Mouse (Mus musculus) spleen, adult 18-20 months (tissue): Measurements from ENCODE around the gene Arg2.
"Not testable (repeated sequence)": the region's sequence is repeated elsewhere in the genome, so short reads cannot be mapped to it uniquely, and the experiment has no call there.

Source experiments
- DNase-seq, 2 experiments: peaks; one replicate each; pipeline ENCODE4 v3.0.0; 2022; ENCODE audit warnings: mixed read lengths in 2 of 2

Arg2 gene

DNA sequence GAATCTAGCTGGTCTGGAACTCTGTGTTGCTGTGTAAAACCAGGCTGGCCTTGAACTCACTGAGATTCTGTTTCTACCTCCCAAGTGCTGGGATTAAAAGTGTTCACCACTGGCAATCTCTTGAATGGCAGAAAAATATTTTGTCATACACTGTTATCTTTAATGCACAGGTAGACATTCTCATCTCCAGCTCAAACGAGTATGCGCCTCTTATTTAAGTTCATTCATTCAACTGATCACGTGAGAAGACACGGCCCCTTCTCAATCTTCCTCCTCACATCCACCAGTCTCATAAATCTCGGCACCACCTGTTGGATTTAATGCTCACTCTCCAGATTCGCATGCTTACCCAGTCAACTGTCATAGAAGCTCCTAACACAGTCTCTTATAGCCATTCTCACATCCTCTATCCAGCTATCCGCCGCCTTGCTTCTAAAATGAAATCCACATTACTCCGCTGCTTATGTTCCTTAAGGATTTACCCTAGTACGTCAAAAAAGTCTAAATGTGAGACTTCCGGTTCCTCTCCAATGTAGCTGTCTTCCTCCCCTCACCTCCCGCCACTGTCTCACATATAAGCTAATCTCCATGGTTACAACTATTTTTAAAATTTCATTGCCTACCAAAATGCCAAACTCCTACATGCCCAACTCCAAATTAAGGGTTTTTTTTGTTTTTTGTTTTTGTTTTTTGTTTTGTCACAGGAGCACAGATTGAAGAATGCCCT, 40.9 kb downstream of the Arg2 start:
- DNase-seq, result no peak

DNA sequence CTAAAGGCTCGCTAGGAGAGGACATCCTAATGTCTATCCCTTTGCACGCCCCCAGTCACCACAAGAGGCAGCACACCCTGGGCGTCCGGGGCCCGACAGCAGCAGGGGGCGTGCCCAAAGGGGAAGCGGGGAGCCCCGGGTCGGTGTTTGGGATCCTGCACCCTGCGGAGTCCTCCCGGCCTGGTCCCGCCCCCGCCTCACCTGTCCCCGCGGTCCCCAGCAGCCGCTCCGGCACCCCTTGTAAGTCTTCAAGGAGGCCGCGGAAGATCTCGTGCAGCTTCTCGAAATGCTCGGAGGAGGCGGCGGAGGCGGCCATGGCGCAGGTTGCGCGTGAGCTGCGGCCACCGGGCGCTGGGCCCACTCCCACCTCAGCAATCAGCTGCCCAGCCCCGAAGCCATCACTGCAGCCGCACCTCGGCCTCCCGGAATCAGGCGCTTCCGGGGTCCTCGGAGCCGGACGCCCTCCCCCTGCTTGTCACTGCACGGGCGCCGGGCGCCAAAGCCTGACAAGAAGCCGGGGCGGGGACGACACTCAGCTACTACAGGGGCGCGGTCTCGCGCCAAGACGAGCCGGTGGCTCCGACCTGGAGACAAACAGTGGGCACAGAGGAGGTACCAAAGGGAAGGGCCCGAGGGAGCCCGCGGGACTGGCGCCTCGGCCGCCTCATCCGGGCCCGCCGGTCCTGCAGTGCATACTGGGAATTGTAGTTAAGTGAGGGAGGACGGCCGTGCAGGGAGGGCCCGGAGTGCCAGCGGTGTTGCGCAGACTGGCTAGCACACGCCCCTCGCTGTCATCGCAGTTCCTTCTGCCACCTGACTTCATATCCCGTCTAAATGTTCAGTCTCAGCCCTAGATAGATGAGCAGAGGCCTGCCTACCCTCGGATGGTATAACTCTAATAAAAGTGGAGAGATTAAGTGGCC, 41.7 kb downstream of the Arg2 start, which contains the start of gene Vti1b:
Vti1b (minus strand) TSS at position 649 of the 923 bp plus-strand sequence.
- DNase-seq, result peak; percentile 85 to 88

DNA sequence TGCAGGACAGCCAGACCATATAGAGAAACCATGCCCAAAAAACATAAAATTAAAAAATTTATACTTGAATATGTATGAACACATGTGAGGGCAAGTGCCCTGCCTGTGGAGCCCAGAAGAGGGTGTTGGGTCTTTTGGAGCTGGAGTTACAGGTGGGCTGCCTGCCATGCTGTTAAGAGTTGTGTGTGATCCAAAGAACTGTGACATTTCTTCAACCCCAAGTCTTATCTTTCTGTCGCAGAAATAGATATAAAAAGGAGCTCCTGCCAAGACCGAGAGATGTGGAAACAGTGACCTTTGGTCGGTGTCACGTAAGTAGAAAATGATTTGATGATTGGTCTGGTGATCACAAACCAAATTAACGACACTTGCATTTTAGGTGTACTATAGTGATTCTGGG, 43.1 kb downstream of the Arg2 start:
- DNase-seq, result no peak

DNA sequence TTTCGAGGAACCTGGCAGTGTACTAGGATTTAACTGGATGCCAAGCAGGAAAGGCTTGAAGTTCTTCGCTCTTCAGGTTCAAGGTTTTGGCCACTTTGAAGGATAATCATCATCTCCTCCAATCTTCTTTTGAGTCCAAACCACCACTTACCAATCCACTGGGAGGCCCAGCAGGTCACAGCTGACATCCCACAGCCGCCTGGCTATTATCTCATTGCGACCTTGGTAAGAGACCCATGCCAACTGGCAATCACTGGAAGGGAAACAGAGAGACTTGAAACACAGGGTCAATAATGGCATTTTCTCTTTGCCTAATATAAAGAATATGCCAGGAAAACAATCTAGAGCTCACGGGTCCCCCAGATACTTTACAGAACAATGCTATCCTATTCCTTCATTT, 45.4 kb downstream of the Arg2 start:
- no peak for DNase-seq

DNA sequence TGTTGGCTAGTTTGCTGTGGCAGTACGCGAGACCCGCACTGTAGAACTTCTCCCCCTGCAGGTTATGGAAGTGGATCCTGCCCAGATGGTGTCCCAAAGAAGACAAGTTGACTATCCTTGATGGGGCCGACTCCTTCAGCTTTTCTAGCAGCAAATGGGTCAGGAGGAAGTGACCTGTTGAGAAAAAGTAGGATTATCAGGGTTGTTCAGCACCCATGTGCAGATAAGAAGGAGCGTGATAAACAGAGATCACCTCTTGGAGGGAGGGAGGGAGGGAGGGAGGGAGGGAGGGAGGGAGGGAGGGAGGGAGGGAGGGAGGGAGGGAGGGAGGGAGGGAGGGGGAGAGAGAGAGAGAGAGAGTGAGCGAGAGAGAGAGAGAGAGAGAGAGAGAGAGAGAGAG, 54.6 kb downstream of the Arg2 start:
- not testable (repeated sequence) for DNase-seq

DNA sequence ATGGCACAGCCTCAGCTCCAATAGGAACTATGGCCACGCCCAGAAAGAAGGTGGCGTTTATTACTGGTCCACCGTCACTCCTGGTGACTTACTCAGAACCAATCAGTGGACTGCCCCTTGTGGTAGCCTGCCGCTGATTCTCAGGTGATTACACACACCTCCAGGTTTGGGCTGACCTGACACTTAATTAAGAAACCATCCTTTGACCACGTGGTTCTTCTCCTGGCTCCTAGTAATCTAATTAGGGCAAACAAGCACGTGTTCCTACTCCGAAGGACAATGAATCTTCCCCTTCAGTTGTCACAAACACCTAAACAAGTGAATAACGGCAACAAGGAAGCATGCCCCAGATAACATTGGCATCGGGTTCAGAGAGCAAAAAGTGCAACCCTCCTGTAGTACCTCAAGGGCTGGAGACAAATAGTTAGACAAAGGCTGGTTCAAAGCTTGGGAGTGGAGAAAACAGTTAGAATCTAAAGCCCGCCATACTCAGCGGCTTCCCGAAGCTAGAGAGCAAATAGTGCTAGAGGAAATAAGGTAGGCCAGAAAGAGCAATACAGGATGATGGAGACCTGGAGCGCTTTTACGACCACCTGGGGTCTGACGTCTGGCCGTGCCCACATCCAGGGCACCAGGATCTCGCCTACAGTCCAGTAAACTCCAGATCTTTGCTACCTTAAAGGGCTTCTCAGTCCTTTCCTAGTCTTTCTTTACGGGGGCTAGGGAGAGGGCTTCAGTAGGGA, 60.5 kb downstream of the Arg2 start:
- peak; percentile 28 to 57 for DNase-seq

DNA sequence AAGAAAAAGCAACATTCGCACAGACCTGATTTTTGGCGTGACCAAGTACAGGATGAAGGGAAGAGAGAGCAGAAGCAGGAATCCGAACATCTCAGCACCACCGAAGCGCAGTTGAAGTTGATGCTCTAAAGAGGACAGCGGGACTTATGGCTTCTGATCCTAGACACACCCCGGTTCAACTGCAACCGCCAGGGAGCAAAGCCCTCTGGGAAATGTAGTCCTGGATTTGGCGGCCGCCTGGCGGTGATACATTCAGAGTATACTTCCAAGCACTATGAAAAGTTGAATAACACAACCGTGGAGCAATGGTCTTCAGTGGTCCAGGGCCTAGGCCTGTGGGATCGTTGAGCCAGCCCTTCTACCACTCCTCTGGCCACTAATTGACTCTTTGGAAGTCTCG, 61.1 kb downstream of the Arg2 start:
- DNase-seq, result peak; percentile 53 to 73

DNA sequence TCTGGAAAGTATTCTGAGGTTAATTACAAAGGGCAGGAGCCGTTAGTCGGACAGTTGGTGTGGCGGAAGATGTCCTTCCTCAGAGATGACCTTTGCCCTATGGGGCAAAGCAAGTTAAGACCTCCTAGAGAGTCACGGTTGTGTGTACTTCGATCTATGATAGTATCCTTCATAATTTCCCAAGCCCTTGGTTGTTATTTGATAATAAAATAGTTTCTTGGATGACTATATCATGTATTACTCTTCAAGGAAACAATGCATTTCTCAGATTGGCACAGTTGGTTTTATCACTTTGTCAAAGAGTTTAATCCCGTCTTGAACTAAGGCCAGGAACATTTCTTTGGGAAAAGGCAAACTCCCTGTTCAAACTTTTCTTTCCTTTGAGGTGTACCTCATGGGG, 61.6 kb downstream of the Arg2 start, which contains the start of gene Rdh11:
Rdh11 (minus strand) TSS at position 101 of the 400 bp plus-strand sequence.
- no peak for DNase-seq

DNA sequence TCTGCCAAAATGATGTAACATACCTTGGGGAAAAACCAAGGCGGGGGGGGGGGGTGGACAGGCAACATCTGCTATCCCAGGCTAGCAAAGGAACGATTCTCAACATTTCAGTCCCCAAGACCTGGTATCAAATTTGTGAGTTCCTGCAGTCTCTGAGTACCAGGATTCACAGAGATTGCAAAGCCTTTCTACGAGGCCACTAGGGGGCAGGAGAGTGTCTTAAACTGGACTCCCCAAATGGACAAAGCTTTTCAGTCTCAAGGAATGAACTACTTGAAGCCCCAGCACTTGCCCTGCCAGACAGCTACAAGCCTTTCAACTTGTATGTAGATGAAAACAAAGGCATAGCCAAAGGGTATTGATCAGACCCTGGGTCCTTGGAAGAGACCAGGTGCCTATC, 62.9 kb downstream of the Arg2 start:
- peak; percentile 18 to 74 for DNase-seq

DNA sequence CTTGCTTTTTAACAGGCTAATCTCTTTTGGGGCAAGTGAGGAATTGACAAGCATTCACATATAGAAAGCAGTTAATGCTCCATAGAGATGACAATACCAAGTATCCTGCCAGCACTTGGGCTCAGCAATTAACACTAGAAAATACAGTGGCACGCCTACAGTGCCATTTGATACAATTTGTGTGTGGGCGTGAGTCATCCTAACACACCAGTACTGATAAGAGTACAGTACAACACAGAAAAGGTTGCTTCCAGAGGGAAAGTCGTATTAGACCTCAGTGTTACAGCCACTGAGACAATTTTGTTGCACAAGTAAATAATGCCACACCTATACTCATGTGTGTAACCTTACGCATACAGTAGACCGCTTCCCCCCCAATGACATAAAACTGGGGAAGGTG, 66.5 kb downstream of the Arg2 start:
- no peak for DNase-seq

DNA sequence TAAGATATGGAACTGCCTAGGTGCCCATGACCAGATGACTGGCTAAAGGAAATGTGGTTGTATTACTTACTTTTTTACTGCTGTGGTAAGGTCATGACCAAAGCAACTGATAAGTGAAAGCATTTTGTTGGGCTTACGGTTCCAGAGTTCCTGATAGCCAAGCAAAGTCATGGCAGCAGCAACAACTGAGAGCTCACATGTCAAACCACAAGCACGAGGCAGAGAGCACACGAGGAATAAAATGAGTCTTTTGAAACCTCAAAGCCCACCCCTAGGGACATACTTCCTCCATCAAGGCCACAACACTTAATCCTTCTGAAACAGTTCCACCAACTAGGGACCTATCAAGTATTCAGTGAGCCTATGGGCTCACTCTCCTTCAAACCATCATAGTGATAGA, 71.3 kb downstream of the Arg2 start:
- no peak for DNase-seq
